Mouse (Mus musculus) Muller cell, postnatal 12 days (primary cell): ENCODE data around the gene Upf2.
"Not testable (repeated sequence)": the region's sequence is repeated elsewhere in the genome, so short reads cannot be mapped to it uniquely, and the experiment has no call there.

Source experiments
- DNase-seq: peaks from one replicate; pipeline ENCODE4 v3.0.0-alpha.2; 2015; ENCODE audit errors: inconsistent ontology term

The Upf2 gene

GRCm38 (mm10) chr2:6071598-6072440 lies 120.5 kb downstream of the Upf2 start:
- DNase-seq, result no peak

GRCm38 (mm10) chr2:6072685-6073260 lies 121.5 kb downstream of the Upf2 start:
- DNase-seq, result no peak

- peak; percentile 65 for DNase-seq
Measured at GRCm38 (mm10) chr2:6074891-6075529, 123.7 kb downstream of the Upf2 start.

GRCm38 (mm10) chr2:6075530-6075896 lies 124.2 kb downstream of the Upf2 start:
- DNase-seq, result no peak

GRCm38 (mm10) chr2:6080037-6080436 lies 128.8 kb downstream of the Upf2 start:
- DNase-seq, result no peak

GRCm38 (mm10) chr2:6081108-6081507 lies 129.8 kb downstream of the Upf2 start:
- DNase-seq, result no peak

- DNase-seq, result no peak
Measured at GRCm38 (mm10) chr2:6082615-6083014, 131.3 kb downstream of the Upf2 start.

GRCm38 (mm10) chr2:6083696-6084095 lies 132.4 kb downstream of the Upf2 start:
- DNase-seq, result no peak

GRCm38 (mm10) chr2:6085622-6086530 lies 134.6 kb downstream of the Upf2 start:
- DNase-seq, result no peak

- no peak for DNase-seq
Measured at GRCm38 (mm10) chr2:6087151-6087550, 135.9 kb downstream of the Upf2 start.

- DNase-seq, result not testable (repeated sequence)
Measured at GRCm38 (mm10) chr2:6089941-6090340, 138.7 kb downstream of the Upf2 start.

GRCm38 (mm10) chr2:6097113-6097716 lies 145.9 kb downstream of the Upf2 start:
- DNase-seq, result peak; percentile 27

GRCm38 (mm10) chr2:6098924-6099323 lies 147.7 kb downstream of the Upf2 start:
- no peak for DNase-seq

GRCm38 (mm10) chr2:6099443-6099842 lies 148.2 kb downstream of the Upf2 start:
- no peak for DNase-seq

GRCm38 (mm10) chr2:6100027-6100749 lies 148.9 kb downstream of the Upf2 start:
- DNase-seq, result peak; percentile 55

- DNase-seq, result no peak
Measured at GRCm38 (mm10) chr2:6100755-6101154, 149.5 kb downstream of the Upf2 start.

GRCm38 (mm10) chr2:6105437-6105836 lies 154.2 kb downstream of the Upf2 start:
- no peak for DNase-seq
